In genomic region chr9:30940328-30940727, GRCm38 (mm10) we compare ENCODE assay signal across 8 mouse cellular contexts. TPM values are rescaled to one million over a fixed set of nuclear protein-coding genes. Genes with fewer than 3 reads are reported as not detected.
DNase-seq lines count a peak whose midpoint lies in the region; ATAC-seq lines count a peak whose summit lies in the region.

No protein-coding gene starts in this region.

- H3K27ac ChIP-seq in midbrain, embryonic 11.5 days (ENCODE audit: low read depth, low read length), result no peak overlapping the region
- H3K27ac ChIP-seq in midbrain, embryonic 16.5 days (ENCODE audit: low read length), result no peak overlapping the region
- H3K27ac ChIP-seq in neural tube, embryonic 11.5 days (ENCODE audit: low read depth, low read length), result no peak overlapping the region

- H3K4me3 ChIP-seq in midbrain, embryonic 11.5 days (ENCODE audit: low read depth, low read length), result no peak overlapping the region
- H3K4me3 ChIP-seq in midbrain, embryonic 16.5 days (ENCODE audit: low read depth, low read length), result no peak overlapping the region
- no peak overlapping the region for H3K4me3 ChIP-seq in neural tube, embryonic 11.5 days (ENCODE audit: low read depth, low read length)

- H3K9ac ChIP-seq in midbrain, embryonic 11.5 days (ENCODE audit: low read length), result no peak overlapping the region
- H3K9ac ChIP-seq in midbrain, embryonic 16.5 days (ENCODE audit: low read depth, low read length), result no peak overlapping the region
- no peak overlapping the region for H3K9ac ChIP-seq in neural tube, embryonic 11.5 days (ENCODE audit: low read length)

- ATAC-seq in midbrain, embryonic 11.5 days (ENCODE audit: low FRiP score), result no peak
- no peak for ATAC-seq in midbrain, embryonic 16.5 days
- peak; percentile 46 for ATAC-seq in inflammation-experienced regulatory T-cells, adult 6 months
- 0 out of 2 replicates have a peak, but pooled peaks have one; percentile 49 for ATAC-seq in neural tube, embryonic 11.5 days (ENCODE audit: insufficient read depth, low FRiP score, low TSS enrichment)

- H3K4me1 ChIP-seq in midbrain, embryonic 11.5 days (ENCODE audit: control insufficient read depth, insufficient read depth, low read length), result 0 out of 2 replicates have a peak, but pooled peaks cover 3% of the 10 kb centered on the region
- H3K4me1 ChIP-seq in midbrain, embryonic 16.5 days (ENCODE audit: control insufficient read depth, insufficient read depth, low read length), result peaks cover 14% of the 10 kb centered on the region
- H3K4me1 ChIP-seq in neural tube, embryonic 11.5 days (ENCODE audit: control insufficient read depth, insufficient read depth, low read length), result no peaks in the 10 kb centered on the region

- WGBS in midbrain, embryonic 11.5 days, result 6% methylated on average over 6 of the region's 6 CpGs
- 6% methylated on average over 6 of the region's 6 CpGs for WGBS in midbrain, embryonic 16.5 days
- 3% methylated on average over 6 of the region's 6 CpGs for WGBS in neural tube, embryonic 11.5 days

- no peaks in the 10 kb centered on the region for H3K9me3 ChIP-seq in midbrain, embryonic 11.5 days (ENCODE audit: control insufficient read depth, low read length)
- no peaks in the 10 kb centered on the region for H3K9me3 ChIP-seq in midbrain, embryonic 16.5 days (replicated peaks; ENCODE audit: control insufficient read depth, low read length, poor library complexity, severe bottlenecking)
- H3K9me3 ChIP-seq in neural tube, embryonic 11.5 days (ENCODE audit: control insufficient read depth, low read length), result no peaks in the 10 kb centered on the region

- H3K27me3 ChIP-seq in midbrain, embryonic 11.5 days (ENCODE audit: control insufficient read depth, insufficient read depth, low read length), result peaks cover 38% of the 10 kb centered on the region
- peaks cover 25% of the 10 kb centered on the region for H3K27me3 ChIP-seq in midbrain, embryonic 16.5 days (ENCODE audit: control insufficient read depth, insufficient read depth, low read depth, low read length)
- peaks cover 41% of the 10 kb centered on the region for H3K27me3 ChIP-seq in neural tube, embryonic 11.5 days (ENCODE audit: control insufficient read depth, insufficient read depth, low read length)

- no peak overlapping the region for H3K4me2 ChIP-seq in midbrain, embryonic 11.5 days
- H3K4me2 ChIP-seq in midbrain, embryonic 16.5 days (ENCODE audit: low read length), result no peak overlapping the region
- no peak overlapping the region for H3K4me2 ChIP-seq in neural tube, embryonic 11.5 days (ENCODE audit: low read depth)

- DNase-seq in midbrain, embryonic 11.5 days (ENCODE audit: low spot score, missing footprints), result peak; percentile 99
- DNase-seq in cerebellum, postnatal 10 days, result peak; percentile 95 to 97
- peak; percentile 92 to 94 for DNase-seq in frontal cortex, postnatal 25 days (ENCODE audit: low spot score in 2 of 2)
- peak; percentile 89 to 95 for DNase-seq in left cerebral cortex, postnatal 25 days (ENCODE audit: low spot score in 2 of 2)
- DNase-seq in neural tube, embryonic 11.5 days (ENCODE audit: low spot score), result peak; percentile 88
- DNase-seq in testis, postnatal 14 days (ENCODE audit: low spot score), result peak; percentile 52

- H3K36me3 ChIP-seq in midbrain, embryonic 11.5 days (ENCODE audit: control insufficient read depth, insufficient read depth, low read length), result no peaks in the 10 kb centered on the region
- no peaks in the 10 kb centered on the region for H3K36me3 ChIP-seq in midbrain, embryonic 16.5 days (ENCODE audit: control insufficient read depth, insufficient read depth, low read length)
- no peaks in the 10 kb centered on the region for H3K36me3 ChIP-seq in neural tube, embryonic 11.5 days (ENCODE audit: control insufficient read depth, insufficient read depth, low read length)

- intact Hi-C loops in left cerebral cortex, postnatal 25 days (cut with DNase I), result loop anchor here (1.0 kb wide), 2 partner anchors 460 to 492 kb away; no protein-coding TSS in a partner anchor

RNA-seq across cellular contexts. Expression of gene Adamts8, which starts 2.0 kb away (rescaled TPM):
- polyA plus RNA-seq in midbrain, embryonic 11.5 days (2014; fragmentation: Nextera tagmentation; extraction: Ambion mirVana), result 0.33 and 0.57 TPM in 2 replicates
- 1.1 and 2.2 TPM in 2 replicates for polyA plus RNA-seq in midbrain, embryonic 16.5 days (2015; fragmentation: Nextera tagmentation; extraction: Ambion mirVana)
- polyA plus RNA-seq in inflammation-experienced regulatory T-cells, adult 6 months (2017; shearing (Covaris generic)), result under 1 TPM; 0.16 to 0.30 (median 0.21) TPM
- 1 to 10 TPM; 4.7 to 5.0 TPM for total RNA-seq in left cerebral cortex, postnatal 25 days (2021)
- polyA plus RNA-seq in neural tube, embryonic 11.5 days (2014; fragmentation: Nextera tagmentation; extraction: Ambion mirVana), result 0.46 and 0.99 TPM in 2 replicates

RNA-seq across cellular contexts. Expression of gene Adamts15, which starts 18.1 kb away (rescaled TPM):
- 2.8 and 3.2 TPM in 2 replicates for polyA plus RNA-seq in midbrain, embryonic 11.5 days (2014; fragmentation: Nextera tagmentation; extraction: Ambion mirVana)
- polyA plus RNA-seq in midbrain, embryonic 16.5 days (2015; fragmentation: Nextera tagmentation; extraction: Ambion mirVana), result 7.4 and 9.0 TPM in 2 replicates
- not detected for polyA plus RNA-seq in inflammation-experienced regulatory T-cells, adult 6 months (2017; shearing (Covaris generic))
- total RNA-seq in left cerebral cortex, postnatal 25 days (2021), result 1 to 10 TPM; 6.0 TPM
- 4.0 and 5.7 TPM in 2 replicates for polyA plus RNA-seq in neural tube, embryonic 11.5 days (2014; fragmentation: Nextera tagmentation; extraction: Ambion mirVana)

Comparison
In these comparisons a context has a peak if more than half of its experiments do, and no peak if none do; other contexts are left out.
1. ATAC-seq: peak in inflammation-experienced regulatory T-cells, adult 6 months (single experiment) and neural tube, embryonic 11.5 days (single experiment); none in midbrain, embryonic 11.5 days (single experiment) and midbrain, embryonic 16.5 days (single experiment).
2. Peak in every context shown above with its lines, with median percentiles within 50 percentile points of each other: DNase-seq.